Mouse (Mus musculus) ES-Bruce4 (cell line): ENCODE measurements around the gene Clpb. TPM values are rescaled to one million over a fixed set of nuclear protein-coding genes. Genes with fewer than 3 reads are reported as not detected.

Experiments used
- H3K27ac ChIP-seq: 2 replicates; pipeline ENCODE4 v1.5.1; 2012; ENCODE audit warnings: low read length, inconsistent platforms; ENCODE audit not compliant: insufficient read depth
- H3K27me3 ChIP-seq: 2 replicates; pipeline ENCODE4 v1.6.1; 2012; ENCODE audit warnings: mild to moderate bottlenecking, low read length, inconsistent platforms; ENCODE audit not compliant: control insufficient read depth, poor library complexity, insufficient read depth, severe bottlenecking
- H3K36me3 ChIP-seq: 2 replicates; pipeline ENCODE4 v1.6.1; 2012; ENCODE audit warnings: inconsistent platforms, mild to moderate bottlenecking, low read length, moderate library complexity; ENCODE audit not compliant: control insufficient read depth, poor library complexity, insufficient read depth, severe bottlenecking
- H3K4me1 ChIP-seq: one replicate; pipeline ENCODE4 v1.8.1; 2011; ENCODE audit warnings: low read length; ENCODE audit not compliant: control insufficient read depth, insufficient read depth
- H3K4me3 ChIP-seq: 2 replicates; pipeline ENCODE4 v1.5.1; 2011; ENCODE audit warnings: low read depth, mild to moderate bottlenecking, low read length
- H3K9ac ChIP-seq: 2 replicates; pipeline ENCODE4 v1.6.1; 2012; ENCODE audit warnings: low read depth, mild to moderate bottlenecking, inconsistent platforms; ENCODE audit not compliant: poor library complexity, severe bottlenecking
- H3K9me3 ChIP-seq: replicated peaks from 2 replicates; pipeline ENCODE4 v1.6.1; 2012; ENCODE audit warnings: mild to moderate bottlenecking, low read length, inconsistent platforms; ENCODE audit not compliant: control insufficient read depth, poor library complexity, insufficient read depth, severe bottlenecking
- CTCF ChIP-seq: IDR thresholded peaks from one replicate; pipeline ENCODE4 v1.8.1; 2011; ENCODE audit warnings: low read depth, low read length
- EP300 ChIP-seq: IDR thresholded peaks from 2 replicates; pipeline ENCODE4 v1.6.1; 2011; ENCODE audit warnings: low read depth, low read length; ENCODE audit not compliant: insufficient read depth
- POLR2A ChIP-seq: IDR thresholded peaks from one replicate; pipeline ENCODE4 v1.8.1; 2011; ENCODE audit warnings: low read length; ENCODE audit not compliant: insufficient read depth
- polyA plus RNA-seq: library from polyadenylated mRNA; stranded (reverse); fragments of >200 nt; gene quantifications from 2 replicates; pipeline ENCODE4 v1.2.4, GENCODE M21; 2011; ENCODE audit warnings: low read depth; ENCODE audit not compliant: missing spikeins, insufficient read depth, insufficient read length

Gene Clpb
- polyA plus RNA-seq, 1 experiment, result 58.9 TPM

DNA sequence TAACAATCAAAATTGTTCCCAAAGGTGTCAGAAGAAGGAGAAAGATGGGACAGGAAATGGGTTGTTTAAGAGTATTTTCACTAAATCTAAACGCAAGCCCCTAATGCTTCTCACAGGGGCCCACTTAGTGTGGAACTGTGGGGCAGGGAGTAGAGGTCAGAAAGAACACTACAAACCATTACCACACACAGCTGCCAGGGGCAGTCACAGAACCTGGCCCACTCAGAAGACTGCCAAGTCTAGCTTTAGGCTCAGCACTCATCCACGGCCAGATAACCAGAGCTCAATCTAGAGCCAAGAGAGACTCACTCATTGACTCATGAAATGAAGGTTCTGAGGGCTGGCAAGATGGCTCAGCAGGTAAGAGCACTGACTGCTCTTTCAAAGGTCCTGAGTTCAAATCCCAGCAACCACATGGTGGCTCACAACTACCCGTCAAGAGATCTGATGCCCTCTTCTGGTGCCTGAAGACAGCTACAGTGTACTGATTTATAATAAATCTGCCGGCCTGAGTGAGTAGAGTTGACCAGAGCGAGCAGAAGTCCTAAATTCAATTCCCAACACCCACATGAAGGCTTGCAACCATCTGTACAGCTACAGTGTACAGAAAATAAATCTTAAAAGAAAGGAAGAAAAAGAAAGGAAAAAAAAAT lies 172.2 kb downstream of the Clpb start:
- H3K9me3 ChIP-seq, result no peaks in the 10 kb centered on the region
- H3K4me1 ChIP-seq, result peaks cover 6% of the 10 kb centered on the region
- TF ChIP-seq EP300, result no peak
- no peak for TF ChIP-seq POLR2A
- no peak for TF ChIP-seq CTCF
- no peak overlapping the region for H3K27ac ChIP-seq
- peaks cover 16% of the 10 kb centered on the region; the same call in 1 of the 2 replicates for H3K36me3 ChIP-seq
- H3K9ac ChIP-seq, result peak overlapping the region; percentile 82
- peak overlapping the region; percentile 85 for H3K4me3 ChIP-seq
- no peaks in the 10 kb centered on the region for H3K27me3 ChIP-seq

DNA sequence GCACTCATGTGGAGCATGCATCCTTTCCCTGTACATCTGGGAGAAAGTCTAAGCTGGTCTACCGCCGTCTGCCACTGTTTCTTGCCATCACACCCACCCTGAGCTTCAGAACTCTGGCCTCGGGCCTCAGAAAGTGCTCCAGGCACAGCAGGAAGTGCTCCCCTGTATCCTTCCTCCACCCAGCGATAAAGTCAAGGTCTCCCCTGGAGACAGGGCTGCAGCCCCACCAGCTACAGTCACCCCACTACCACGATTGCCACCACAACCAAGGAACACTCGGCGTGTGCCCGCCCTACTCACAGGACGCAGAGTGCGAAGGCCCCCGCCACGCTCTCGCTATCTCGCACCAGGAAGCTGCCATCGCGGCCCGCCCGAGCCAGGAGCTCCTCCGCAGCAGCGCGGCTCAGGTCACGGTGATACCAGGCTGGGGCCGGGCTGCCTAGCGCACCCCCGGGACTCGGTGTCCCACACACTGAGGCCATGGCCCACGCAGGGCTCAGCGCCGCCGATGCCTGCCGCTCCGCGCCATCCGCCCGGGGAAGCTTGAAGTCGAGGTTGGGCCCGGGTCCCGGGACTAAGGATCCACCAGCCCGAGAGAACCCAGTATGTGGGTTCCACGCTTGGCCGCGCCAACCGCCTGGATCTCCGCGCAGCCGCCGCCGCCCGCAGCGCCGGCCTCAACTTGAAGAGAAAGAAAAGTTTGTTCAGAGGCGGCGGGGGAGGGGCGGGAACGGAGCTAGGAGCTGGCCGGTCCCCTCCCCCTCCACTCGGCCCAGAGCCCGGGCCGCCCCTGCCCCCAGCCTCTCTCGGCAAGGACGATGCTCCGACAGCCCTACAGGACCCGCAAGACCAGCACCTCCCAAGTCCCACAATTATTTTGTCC lies 173.1 kb downstream of the Clpb start:
- Histone ChIP-seq H3K36me3 (peaks cover 7% of the 10 kb centered on the region; the same call in 1 of the 2 replicates), H3K9ac (peak overlapping the region; percentile 82), H3K27me3 (no peaks in the 10 kb centered on the region), H3K27ac (peak overlapping the region; percentile 93), H3K9me3 (no peaks in the 10 kb centered on the region), H3K4me1 (peaks cover 6% of the 10 kb centered on the region), H3K4me3 (peak overlapping the region; percentile 85)
- TF ChIP-seq EP300, result no peak
- no peak for TF ChIP-seq POLR2A
- TF ChIP-seq CTCF, result no peak

DNA sequence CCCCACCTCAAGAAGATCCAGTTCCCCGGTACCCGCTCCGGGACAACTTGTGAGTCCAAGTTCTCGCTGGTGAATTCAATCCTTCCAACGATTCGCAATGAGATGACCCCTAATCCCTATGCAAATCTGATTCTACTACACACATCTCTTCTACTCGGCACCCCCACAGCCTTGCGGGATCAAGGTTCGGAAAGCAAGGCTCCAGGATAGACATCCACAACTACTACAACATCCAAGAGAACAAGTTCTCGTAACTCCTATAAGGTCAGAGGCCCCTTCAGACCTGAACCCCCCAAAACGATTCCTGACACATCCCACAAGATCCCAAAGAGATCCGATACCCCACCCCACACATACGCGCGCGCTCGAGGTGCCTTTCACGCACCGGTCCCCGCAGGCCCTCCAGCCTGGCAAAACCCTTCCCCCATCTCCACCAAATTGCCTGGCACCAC lies 173.7 kb downstream of the Clpb start:
- Histone ChIP-seq H3K4me3 (peak overlapping the region; percentile 85), H3K4me1 (peaks cover 4% of the 10 kb centered on the region)
- TF ChIP-seq CTCF, result no peak
- no peak for TF ChIP-seq EP300
- no peak for TF ChIP-seq POLR2A

DNA sequence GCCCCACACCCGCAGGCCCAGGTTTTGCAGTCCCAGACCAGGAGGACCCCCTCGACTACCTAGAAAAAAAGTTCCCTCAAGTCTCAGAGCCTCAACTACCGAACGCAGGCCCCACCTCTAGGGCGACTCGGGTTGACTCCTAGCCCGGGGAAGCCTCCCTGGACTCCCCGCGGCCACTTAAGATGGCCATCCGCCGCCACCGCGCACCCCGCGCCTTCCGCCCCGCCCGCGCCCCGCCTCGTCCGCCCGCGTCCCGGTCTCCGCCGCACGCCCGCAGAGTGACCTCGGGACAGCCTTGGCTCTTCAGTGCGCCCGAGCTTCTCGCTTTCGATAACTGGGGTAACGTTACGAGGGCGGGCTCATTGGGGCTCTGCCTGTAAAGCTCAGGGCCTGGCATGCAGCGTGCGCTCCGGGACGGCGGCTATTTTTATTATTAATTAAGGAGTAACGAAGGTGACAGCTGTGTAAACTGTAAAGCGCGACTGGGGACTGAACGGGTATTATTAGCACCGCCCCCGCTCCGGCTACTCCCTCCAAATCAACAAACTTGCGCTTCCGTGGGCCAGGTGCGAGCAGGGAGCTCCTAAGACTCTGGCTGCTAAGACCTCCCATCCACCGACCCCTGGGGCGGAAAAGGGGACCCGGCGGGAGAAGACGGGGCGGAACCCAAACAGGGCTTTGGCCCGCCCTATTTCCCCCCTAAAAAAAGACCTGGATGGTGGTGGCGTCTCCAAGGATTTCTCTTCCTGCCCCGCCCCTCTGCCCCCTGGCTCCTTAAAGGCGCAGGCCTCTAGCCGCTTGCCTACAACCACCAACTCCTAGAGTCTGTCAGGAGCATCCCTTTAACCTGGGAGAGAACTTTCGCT lies 174.4 kb downstream of the Clpb start, which contains the start of gene Inppl1:
Inppl1 (minus strand) TSS at position 624 of the 866 bp plus-strand sequence.
- Histone ChIP-seq H3K27me3 (no peaks in the 10 kb centered on the region), H3K36me3 (no peaks in the 10 kb centered on the region; the same call in 1 of the 2 replicates), H3K9me3 (no peaks in the 10 kb centered on the region), H3K4me3 (peak within 1 kb of the TSS; percentile 85), H3K27ac (peak within 1 kb of the TSS; percentile 95), H3K4me1 (peaks cover 2% of the 10 kb centered on the region), H3K9ac (peak within 1 kb of the TSS; percentile 82)
- TF ChIP-seq CTCF (no peak), EP300 (peak; percentile 51), POLR2A (peak; percentile 30)

More for the DNA sequence above, 173.7 kb downstream of the Clpb start:
- H3K36me3 ChIP-seq, result peaks cover 6% of the 10 kb centered on the region; the same call in 1 of the 2 replicates
- no peaks in the 10 kb centered on the region for H3K9me3 ChIP-seq
- no peaks in the 10 kb centered on the region for H3K27me3 ChIP-seq
- peak overlapping the region; percentile 93 for H3K27ac ChIP-seq
- H3K9ac ChIP-seq, result peak overlapping the region; percentile 82

DNA sequence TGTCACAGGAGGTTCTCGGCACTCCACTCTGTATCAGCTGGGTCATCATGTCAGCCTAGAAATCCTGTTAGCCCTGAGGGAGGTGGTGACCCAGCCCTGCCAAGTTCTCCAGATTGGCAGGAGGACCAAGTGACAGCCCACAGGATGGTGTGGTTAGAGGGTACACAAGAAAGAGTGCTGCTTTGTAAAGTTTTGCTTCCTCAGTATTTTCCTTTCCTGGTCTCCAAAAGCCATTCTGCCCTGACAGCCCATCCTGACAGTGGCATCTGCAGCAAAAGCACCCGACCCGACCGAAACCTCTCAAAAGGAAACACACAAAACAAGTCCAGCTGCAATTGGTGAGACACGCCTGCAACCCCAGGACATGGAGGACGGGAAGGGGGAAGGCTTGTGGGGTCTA lies 180.8 kb downstream of the Clpb start:
- peaks cover 2% of the 10 kb centered on the region for H3K4me1 ChIP-seq

More for the DNA sequence above, 180.8 kb downstream of the Clpb start:
- TF ChIP-seq EP300, result no peak
- TF ChIP-seq CTCF, result no peak
- TF ChIP-seq POLR2A, result no peak
- H3K9ac ChIP-seq, result no peak overlapping the region
- H3K27ac ChIP-seq, result no peak overlapping the region
- H3K9me3 ChIP-seq, result no peaks in the 10 kb centered on the region
- no peaks in the 10 kb centered on the region for H3K27me3 ChIP-seq
- no peak overlapping the region for H3K4me3 ChIP-seq
- no peaks in the 10 kb centered on the region for H3K36me3 ChIP-seq

Other genes with a start within 250 kb of the Clpb start
- 2.9 TPM in 1 of 2 replicates, not detected in the other for gene Pde2a, start 241.9 kb upstream of the Clpb start, polyA plus RNA-seq
- not detected in 2 replicates for gene Art2b, start 78.0 kb upstream of the Clpb start, polyA plus RNA-seq
- gene Phox2a, start 154.7 kb downstream of the Clpb start, polyA plus RNA-seq, result 6.5 and 9.6 TPM in 2 replicates
- gene Inppl1, start 174.6 kb downstream of the Clpb start, polyA plus RNA-seq, result 64.0 and 67.9 TPM in 2 replicates
- gene Folr2, start 193.6 kb downstream of the Clpb start, polyA plus RNA-seq, result 1.2 TPM in 2 replicates
- 70.7 and 96.2 TPM in 2 replicates for gene Anapc15, start 200.1 kb downstream of the Clpb start, polyA plus RNA-seq
- 54.6 and 59.8 TPM in 2 replicates for gene Folr1, start 207.2 kb downstream of the Clpb start, polyA plus RNA-seq
- 80.9 and 85.9 TPM in 2 replicates for gene Lamtor1, start 242.3 kb downstream of the Clpb start, polyA plus RNA-seq
- gene Tomt, start 242.7 kb downstream of the Clpb start, polyA plus RNA-seq, result not detected in 2 replicates